Mouse (Mus musculus): ENCODE measurements around the gene Kctd8. TPM values are rescaled to one million over a fixed set of nuclear protein-coding genes. Genes with fewer than 3 reads are reported as not detected.
"Not testable (repeated sequence)": the region's sequence is repeated elsewhere in the genome, so short reads cannot be mapped to it uniquely, and the experiment has no call there.

The Kctd8 gene
- polyA plus RNA-seq, 1 experiment from 2014 or later: 0.48 TPM

DNA sequence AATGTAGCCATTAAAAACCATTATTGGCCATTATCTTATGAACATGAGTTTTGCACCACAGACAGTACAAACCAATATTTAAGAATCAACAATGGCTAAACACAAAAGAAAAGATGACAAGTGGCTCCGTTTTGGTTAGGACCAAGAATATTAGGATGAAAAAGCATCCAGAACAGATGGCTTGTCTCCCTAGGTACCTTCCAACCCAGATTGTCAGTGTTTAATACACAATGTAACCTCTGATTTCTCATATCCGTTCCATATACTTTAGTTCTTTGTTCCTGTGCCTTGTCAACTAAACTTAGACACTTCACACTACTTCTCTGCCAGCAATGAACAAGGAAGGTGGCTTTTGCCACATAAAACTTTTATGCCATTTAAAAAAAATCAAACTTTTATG is 89.1 kb downstream of the Kctd8 start:
- Histone ChIP-seq H3K9me3 (no peaks in the 10 kb centered on the region), H3K4me3 (no peak overlapping the region), H3K36me3 (no peaks in the 10 kb centered on the region), H3K4me1 (no peaks in the 10 kb centered on the region), H3K27ac (no peak overlapping the region), H3K27me3 (ENCODE audit: insufficient read depth, poor library complexity, severe bottlenecking) (no peaks in the 10 kb centered on the region)
- 77% methylated on average over 2 of the region's 2 CpGs for WGBS
- DNase-seq (ENCODE audit: low spot score): no peak

GRCm38 (mm10) chr5:69241931-69242330 is 99.5 kb downstream of the Kctd8 start:
- no peak overlapping the region for H3K4me3 ChIP-seq
- no peaks in the 10 kb centered on the region for H3K36me3 ChIP-seq
- H3K4me1 ChIP-seq: no peaks in the 10 kb centered on the region
- H3K27ac ChIP-seq: no peak overlapping the region
- DNase-seq (ENCODE audit: low spot score): no peak
- WGBS: 67% methylated on average over 1 of the region's 1 CpGs
- no peaks in the 10 kb centered on the region for H3K27me3 ChIP-seq (ENCODE audit: insufficient read depth, poor library complexity, severe bottlenecking)
- no peaks in the 10 kb centered on the region for H3K9me3 ChIP-seq

DNA sequence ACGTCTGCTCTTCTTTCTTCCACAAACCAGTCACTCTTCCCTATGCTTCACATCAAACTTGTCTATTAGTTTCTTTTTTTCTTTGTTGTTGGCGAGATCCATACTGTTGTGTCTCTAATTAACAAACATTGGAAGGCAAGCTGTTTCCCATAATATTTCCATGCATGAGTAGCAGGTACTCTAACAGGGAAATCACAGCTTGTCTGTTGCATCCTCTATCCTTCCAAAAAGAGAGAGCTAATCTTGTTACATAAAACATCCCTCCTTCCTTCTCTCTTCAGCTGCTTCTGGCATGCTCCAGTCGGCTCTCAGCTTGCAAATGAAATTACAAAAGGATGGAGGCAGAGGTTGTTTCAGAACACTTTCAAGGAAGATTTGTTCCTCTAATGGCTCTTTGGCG is 107.9 kb downstream of the Kctd8 start:
- no peaks in the 10 kb centered on the region for H3K36me3 ChIP-seq
- H3K4me1 ChIP-seq: no peaks in the 10 kb centered on the region
- no peak overlapping the region for H3K4me3 ChIP-seq
- no peak for DNase-seq (ENCODE audit: low spot score)
- 59% methylated on average over 4 of the region's 4 CpGs for WGBS
- H3K27ac ChIP-seq: no peak overlapping the region
- H3K9me3 ChIP-seq: no peaks in the 10 kb centered on the region
- no peaks in the 10 kb centered on the region for H3K27me3 ChIP-seq (ENCODE audit: insufficient read depth, poor library complexity, severe bottlenecking)

DNA sequence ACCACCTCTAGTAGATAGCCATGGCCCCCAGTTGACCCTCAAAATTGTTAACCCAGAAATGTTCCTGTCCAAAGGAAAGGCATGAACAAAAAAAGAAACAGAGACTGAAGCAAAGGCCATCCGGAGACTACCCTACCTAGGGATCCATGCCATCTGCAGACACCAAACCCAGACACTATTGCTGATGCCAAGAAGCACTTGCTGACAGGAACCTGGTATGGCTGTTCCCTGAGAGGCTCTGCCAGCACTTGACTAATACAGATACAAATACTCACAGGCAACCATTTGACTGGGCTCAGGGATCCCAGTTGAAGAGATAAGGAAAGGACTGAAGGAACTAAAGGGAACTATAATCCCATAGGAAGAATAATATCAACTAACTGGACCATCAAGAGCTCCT is 109.8 kb downstream of the Kctd8 start:
- H3K4me1 ChIP-seq; H3K9me3 ChIP-seq; H3K27ac ChIP-seq; DNase-seq (ENCODE audit: low spot score); H3K4me3 ChIP-seq; H3K27me3 ChIP-seq (ENCODE audit: insufficient read depth, poor library complexity, severe bottlenecking); H3K36me3 ChIP-seq: not testable (repeated sequence)
- WGBS: 81% methylated on average over 1 of the region's 1 CpGs

DNA sequence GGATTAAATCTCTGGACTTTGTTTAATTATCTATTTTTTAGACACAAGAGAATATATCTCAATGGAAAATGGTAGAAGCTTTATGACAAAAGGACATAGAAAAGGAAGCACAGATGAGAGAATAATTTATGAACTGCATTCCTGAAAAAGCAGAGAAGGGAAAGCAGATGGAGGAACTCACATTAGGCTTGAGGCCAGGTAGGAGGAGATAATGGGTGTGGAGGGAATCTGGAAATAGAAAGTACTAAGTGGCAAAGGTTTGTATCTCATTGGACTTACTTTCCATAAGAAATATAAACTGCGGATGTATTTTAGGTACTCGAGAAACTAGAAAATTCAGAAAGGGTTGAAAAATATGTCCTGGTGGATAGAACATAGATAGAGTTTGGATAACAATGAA is 114.3 kb downstream of the Kctd8 start:
- Histone ChIP-seq H3K4me3 (no peak overlapping the region), H3K36me3 (no peaks in the 10 kb centered on the region), H3K4me1 (no peaks in the 10 kb centered on the region), H3K9me3 (no peaks in the 10 kb centered on the region), H3K27me3 (ENCODE audit: insufficient read depth, poor library complexity, severe bottlenecking) (no peaks in the 10 kb centered on the region), H3K27ac (no peak overlapping the region)
- WGBS: 84% methylated on average over 2 of the region's 2 CpGs
- no peak for DNase-seq (ENCODE audit: low spot score)

- H3K4me1 ChIP-seq: no peaks in the 10 kb centered on the region
- H3K27ac ChIP-seq: no peak overlapping the region
- no peak for DNase-seq (ENCODE audit: low spot score)
- H3K36me3 ChIP-seq: no peaks in the 10 kb centered on the region
- H3K4me3 ChIP-seq: no peak overlapping the region
- WGBS: 83% methylated on average over 1 of the region's 1 CpGs
- H3K9me3 ChIP-seq: no peaks in the 10 kb centered on the region
- no peaks in the 10 kb centered on the region for H3K27me3 ChIP-seq (ENCODE audit: insufficient read depth, poor library complexity, severe bottlenecking)
Measured at GRCm38 (mm10) chr5:69222608-69223007, 118.9 kb downstream of the Kctd8 start.

DNA sequence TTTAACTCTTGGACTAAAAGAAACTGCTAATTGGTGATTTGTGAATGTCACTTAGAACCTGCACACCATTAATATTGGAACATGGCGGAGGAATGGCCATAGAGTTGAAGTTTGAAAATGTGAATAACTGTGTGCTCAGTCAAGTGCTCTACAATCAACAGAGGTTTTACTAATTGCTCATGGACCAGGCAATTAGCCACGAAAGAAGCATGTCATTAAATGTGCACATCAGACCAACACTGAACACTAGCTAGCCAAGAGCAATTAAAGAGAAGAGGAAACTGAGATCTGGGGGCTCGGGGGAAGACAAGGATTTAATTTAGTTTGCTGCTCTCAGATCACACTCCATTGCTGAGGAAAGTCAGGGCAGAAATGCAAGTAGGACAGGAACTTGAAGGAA is 126.3 kb downstream of the Kctd8 start:
- no peaks in the 10 kb centered on the region for H3K4me1 ChIP-seq
- no peak overlapping the region for H3K27ac ChIP-seq
- WGBS: 70% methylated on average over 3 of the region's 3 CpGs
- DNase-seq (ENCODE audit: low spot score): no peak
- no peak overlapping the region for H3K4me3 ChIP-seq
- no peaks in the 10 kb centered on the region for H3K27me3 ChIP-seq (ENCODE audit: insufficient read depth, poor library complexity, severe bottlenecking)
- H3K36me3 ChIP-seq: no peaks in the 10 kb centered on the region
- no peaks in the 10 kb centered on the region for H3K9me3 ChIP-seq

- H3K27ac ChIP-seq: no peak overlapping the region
- no peaks in the 10 kb centered on the region for H3K4me1 ChIP-seq
- H3K4me3 ChIP-seq: no peak overlapping the region
- no peaks in the 10 kb centered on the region for H3K36me3 ChIP-seq
- no peaks in the 10 kb centered on the region for H3K27me3 ChIP-seq (ENCODE audit: insufficient read depth, poor library complexity, severe bottlenecking)
- H3K9me3 ChIP-seq: no peaks in the 10 kb centered on the region
- no peak for DNase-seq (ENCODE audit: low spot score)
Measured at GRCm38 (mm10) chr5:69209401-69209800, 132.1 kb downstream of the Kctd8 start.

GRCm38 (mm10) chr5:69207713-69208112 is 133.8 kb downstream of the Kctd8 start:
- no peaks in the 10 kb centered on the region for H3K4me1 ChIP-seq
- WGBS: 66% methylated on average over 2 of the region's 2 CpGs
- H3K27ac ChIP-seq: no peak overlapping the region
- DNase-seq (ENCODE audit: low spot score): no peak
- no peaks in the 10 kb centered on the region for H3K36me3 ChIP-seq
- H3K27me3 ChIP-seq (ENCODE audit: insufficient read depth, poor library complexity, severe bottlenecking): no peaks in the 10 kb centered on the region
- no peaks in the 10 kb centered on the region for H3K9me3 ChIP-seq
- no peak overlapping the region for H3K4me3 ChIP-seq

- Histone ChIP-seq H3K4me1 (no peaks in the 10 kb centered on the region), H3K27ac (no peak overlapping the region), H3K36me3 (no peaks in the 10 kb centered on the region), H3K27me3 (ENCODE audit: insufficient read depth, poor library complexity, severe bottlenecking) (no peaks in the 10 kb centered on the region), H3K9me3 (no peaks in the 10 kb centered on the region), H3K4me3 (no peak overlapping the region)
- 85% methylated on average over 4 of the region's 4 CpGs for WGBS
- no peak for DNase-seq (ENCODE audit: low spot score)
Measured at GRCm38 (mm10) chr5:69159897-69160509, 181.5 kb downstream of the Kctd8 start.

GRCm38 (mm10) chr5:69156489-69156888 is 185.0 kb downstream of the Kctd8 start:
- Histone ChIP-seq H3K27me3 (ENCODE audit: insufficient read depth, poor library complexity, severe bottlenecking) (no peaks in the 10 kb centered on the region), H3K36me3 (no peaks in the 10 kb centered on the region), H3K4me3 (no peak overlapping the region), H3K9me3 (no peaks in the 10 kb centered on the region), H3K27ac (no peak overlapping the region), H3K4me1 (no peaks in the 10 kb centered on the region)
- no peak for DNase-seq (ENCODE audit: low spot score)
- WGBS: 72% methylated on average over 3 of the region's 3 CpGs

DNA sequence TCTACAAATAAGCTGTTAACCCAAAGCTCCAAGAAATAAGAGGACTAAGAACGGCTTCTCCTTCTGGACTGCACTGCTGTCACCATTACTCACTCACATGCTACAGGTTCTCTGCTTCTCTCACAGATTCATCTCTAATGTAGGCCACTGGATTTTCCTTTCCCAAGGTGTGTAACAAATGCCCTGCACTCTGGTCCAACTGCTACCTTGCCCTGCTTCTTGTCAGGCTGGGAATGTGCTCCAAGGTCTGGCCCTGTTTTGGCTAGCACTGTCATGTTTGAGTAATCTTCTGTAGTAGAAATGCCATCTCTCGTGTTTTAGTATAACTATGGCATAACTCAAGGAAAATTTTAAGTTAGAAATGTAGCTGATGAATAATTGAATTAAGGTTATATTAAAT is 195.7 kb downstream of the Kctd8 start:
- Histone ChIP-seq H3K9me3 (no peaks in the 10 kb centered on the region), H3K4me3 (no peak overlapping the region), H3K36me3 (no peaks in the 10 kb centered on the region), H3K27ac (no peak overlapping the region), H3K27me3 (ENCODE audit: insufficient read depth, poor library complexity, severe bottlenecking) (no peaks in the 10 kb centered on the region), H3K4me1 (no peaks in the 10 kb centered on the region)
- no peak for DNase-seq (ENCODE audit: low spot score)
- 75% methylated on average over 2 of the region's 2 CpGs for WGBS

DNA sequence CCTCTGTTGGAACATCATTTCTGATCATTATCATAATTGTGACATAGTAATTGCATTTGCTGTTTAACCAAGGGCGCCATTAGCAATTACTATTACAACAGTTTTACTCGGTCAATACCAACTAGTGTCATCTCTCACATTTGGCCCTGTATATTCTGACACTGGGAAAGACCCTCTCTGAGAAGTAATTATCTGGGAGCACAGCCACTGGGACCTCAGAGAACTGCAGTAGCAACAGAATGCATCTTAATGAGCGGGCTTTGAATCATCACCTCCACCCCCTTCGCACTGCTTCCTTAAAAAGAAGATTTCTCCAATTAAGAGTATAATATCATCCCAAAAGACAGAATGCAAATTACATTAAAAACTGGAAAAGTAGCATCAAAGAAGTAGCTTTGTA is 200.4 kb downstream of the Kctd8 start:
- H3K4me1 ChIP-seq: no peaks in the 10 kb centered on the region
- no peak overlapping the region for H3K4me3 ChIP-seq
- WGBS: 85% methylated on average over 4 of the region's 4 CpGs
- no peak overlapping the region for H3K27ac ChIP-seq
- no peaks in the 10 kb centered on the region for H3K36me3 ChIP-seq
- no peaks in the 10 kb centered on the region for H3K9me3 ChIP-seq
- no peak for DNase-seq (ENCODE audit: low spot score)
- no peaks in the 10 kb centered on the region for H3K27me3 ChIP-seq (ENCODE audit: insufficient read depth, poor library complexity, severe bottlenecking)

DNA sequence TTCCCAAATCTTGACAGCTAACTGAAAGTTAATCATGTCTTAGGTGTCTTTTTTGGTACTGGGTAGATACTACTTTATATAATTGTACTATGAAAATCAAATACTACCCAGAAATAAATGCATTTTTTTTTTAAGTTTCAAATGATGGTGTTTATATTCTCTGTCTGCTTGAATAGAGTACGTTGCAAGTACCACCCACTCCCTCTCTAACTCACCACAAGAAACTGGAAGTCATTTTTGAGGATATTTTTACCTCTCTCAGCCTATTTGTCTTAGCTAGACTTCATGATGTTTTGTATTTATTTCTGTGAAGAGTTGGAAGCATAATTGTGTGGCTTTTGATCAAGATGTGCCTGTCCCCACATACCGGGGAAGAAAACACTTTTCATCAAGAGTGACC is 232.8 kb downstream of the Kctd8 start:
- Histone ChIP-seq H3K9me3 (no peaks in the 10 kb centered on the region), H3K27me3 (ENCODE audit: insufficient read depth, poor library complexity, severe bottlenecking) (no peaks in the 10 kb centered on the region), H3K27ac (no peak overlapping the region), H3K4me1 (no peaks in the 10 kb centered on the region), H3K4me3 (no peak overlapping the region), H3K36me3 (no peaks in the 10 kb centered on the region)
- DNase-seq (ENCODE audit: low spot score): no peak
- WGBS: 72% methylated on average over 2 of the region's 2 CpGs

Measured in heart, embryonic 10.5 days (tissue).